Mouse (Mus musculus): Measurements from ENCODE around the gene Eif2b4. TPM values are rescaled to one million over a fixed set of nuclear protein-coding genes. Genes with fewer than 3 reads are reported as not detected.

Eif2b4 gene
- total RNA-seq, 2 experiments from 2014 or later = 39.5 to 49.2 TPM

GRCm38 (mm10) chr5:31181183-31181770, 12.0 kb downstream of the Eif2b4 start:
- DNase-seq (ENCODE audit: low spot score in 2 of 2) = no peak
- intact Hi-C loops (cut with DNase I) = no loop called here

GRCm38 (mm10) chr5:31179766-31180630, 13.2 kb downstream of the Eif2b4 start, which contains the start of the genes Gm29609 and Gtf3c2:
Gene Gm29609, minus strand, starts transcription at chr5:31179911.
Gene Gtf3c2, minus strand, starts transcription at chr5:31180144.
- DNase-seq (ENCODE audit: low spot score in 2 of 2) = peak; percentile 97 to 99
- intact Hi-C loops (cut with DNase I) = no loop called here

- peak; percentile 44 to 53 for DNase-seq (ENCODE audit: low spot score in 2 of 2)
- intact Hi-C loops (cut with DNase I) = no loop called here
These were observed 13.9 kb downstream of the Eif2b4 start for GRCm38 (mm10) chr5:31179301-31179765.

- no peak for DNase-seq (ENCODE audit: low spot score in 2 of 2)
- intact Hi-C loops (cut with DNase I) = no loop called here
These were observed 24.6 kb downstream of the Eif2b4 start for GRCm38 (mm10) chr5:31168630-31169029.

GRCm38 (mm10) chr5:31164878-31165277, 28.4 kb downstream of the Eif2b4 start:
- intact Hi-C loops (cut with DNase I) = no loop called here
- DNase-seq (ENCODE audit: low spot score in 2 of 2) = no peak

GRCm38 (mm10) chr5:31162462-31162861, 30.8 kb downstream of the Eif2b4 start:
- intact Hi-C loops (cut with DNase I) = no loop called here
- no peak for DNase-seq (ENCODE audit: low spot score in 2 of 2)

- intact Hi-C loops (cut with DNase I) = no loop called here
- peak; percentile 77 to 80 for DNase-seq (ENCODE audit: low spot score in 2 of 2)
These were observed 39.1 kb downstream of the Eif2b4 start, which contains the start of gene Mpv17 for GRCm38 (mm10) chr5:31154152-31154553. Gene Mpv17, minus strand, starts transcription at chr5:31154251.

- no peak for DNase-seq (ENCODE audit: low spot score in 2 of 2)
- intact Hi-C loops (cut with DNase I) = no loop called here
These were observed 39.6 kb downstream of the Eif2b4 start for GRCm38 (mm10) chr5:31153516-31154151.

- intact Hi-C loops (cut with DNase I) = no loop called here
These were observed 41.5 kb downstream of the Eif2b4 start for GRCm38 (mm10) chr5:31151746-31152145.

GRCm38 (mm10) chr5:31149781-31150180, 43.4 kb downstream of the Eif2b4 start:
- intact Hi-C loops (cut with DNase I) = no loop called here

More at GRCm38 (mm10) chr5:31151746-31152145, 41.5 kb downstream of the Eif2b4 start:
- DNase-seq (ENCODE audit: low spot score in 2 of 2) = no peak

GRCm38 (mm10) chr5:31138968-31139425, 54.2 kb downstream of the Eif2b4 start:
- intact Hi-C loops (cut with DNase I) = no loop called here
- no peak for DNase-seq (ENCODE audit: low spot score in 2 of 2)

More at GRCm38 (mm10) chr5:31149781-31150180, 43.4 kb downstream of the Eif2b4 start:
- no peak for DNase-seq (ENCODE audit: low spot score in 2 of 2)

GRCm38 (mm10) chr5:31138241-31138967, 54.8 kb downstream of the Eif2b4 start, which contains the start of gene Ucn:
Gene Ucn, minus strand, starts transcription at chr5:31138829.
- DNase-seq (ENCODE audit: low spot score in 2 of 2) = no peak
- intact Hi-C loops (cut with DNase I) = no loop called here

- intact Hi-C loops (cut with DNase I) = no loop called here
These were observed 55.6 kb downstream of the Eif2b4 start for GRCm38 (mm10) chr5:31137658-31138057.

More at GRCm38 (mm10) chr5:31137658-31138057, 55.6 kb downstream of the Eif2b4 start:
- DNase-seq (ENCODE audit: low spot score in 2 of 2) = no peak

Other genes with a start within 250 kb of the Eif2b4 start
- 10 to 100 TPM; 33.2 to 35.3 TPM for gene Cgref1, start 247.8 kb downstream of the Eif2b4 start, total RNA-seq (2021)
- 100 to 1,000 TPM; 122 to 140 TPM for gene Preb, start 233.1 kb downstream of the Eif2b4 start, total RNA-seq (2021)
- under 1 TPM in 1 of 2 experiments, not detected in 1; 0.09 TPM for gene Tcf23, start 224.8 kb downstream of the Eif2b4 start, total RNA-seq (2021)
- gene Atraid, start 145.1 kb downstream of the Eif2b4 start, total RNA-seq (2021) = 10 to 100 TPM; 71.4 to 75.3 TPM
- 10 to 100 TPM; 11.8 to 18.0 TPM for gene Slc5a6, start 144.5 kb downstream of the Eif2b4 start, total RNA-seq (2021)
- 10 to 100 TPM; 17.9 to 19.4 TPM for gene Cad, start 138.7 kb downstream of the Eif2b4 start, total RNA-seq (2021)
- not detected for gene Dnajc5g, start 87.1 kb downstream of the Eif2b4 start, total RNA-seq (2021)
- gene Slc30a3, start 85.2 kb downstream of the Eif2b4 start, total RNA-seq (2021) = 100 to 1,000 TPM; 148 to 193 TPM
- gene Trim54, start 76.7 kb downstream of the Eif2b4 start, total RNA-seq (2021) = 1 to 10 TPM; 1.9 to 2.0 TPM
- gene Ucn, start 54.6 kb downstream of the Eif2b4 start, total RNA-seq (2021) = 1 to 10 TPM; 2.5 to 2.7 TPM
- gene Mpv17, start 39.2 kb downstream of the Eif2b4 start, total RNA-seq (2021) = 10 to 100 TPM; 40.5 to 49.8 TPM
- gene Gm29609, start 13.5 kb downstream of the Eif2b4 start, total RNA-seq (2021) = 1 to 10 TPM; 3.3 TPM
- gene Gtf3c2, start 13.3 kb downstream of the Eif2b4 start, total RNA-seq (2021) = 10 to 100 TPM; 54.9 to 57.2 TPM
- 10 to 100 TPM; 72.2 to 77.1 TPM for gene Snx17, start 203 bp downstream of the Eif2b4 start, total RNA-seq (2021)
- 10 to 100 TPM; 27.2 to 31.1 TPM for gene Zfp513, start 8.9 kb upstream of the Eif2b4 start, total RNA-seq (2021)
- gene Ppm1g, start 27.3 kb upstream of the Eif2b4 start, total RNA-seq (2021) = 10 to 100 TPM; 77.5 to 87.1 TPM
- gene Nrbp1, start 47.4 kb upstream of the Eif2b4 start, total RNA-seq (2021) = 10 to 100 TPM; 72.9 to 75.8 TPM
- gene Gm9970, start 47.8 kb upstream of the Eif2b4 start, total RNA-seq (2021) = not detected
- 1 to 10 TPM; 1.6 to 2.0 TPM for gene Krtcap3, start 58.3 kb upstream of the Eif2b4 start, total RNA-seq (2021)
- gene Ift172, start 97.7 kb upstream of the Eif2b4 start, total RNA-seq (2021) = 10 to 100 TPM; 82.8 to 93.9 TPM
- 100 to 1,000 TPM; 124 to 147 TPM for gene Fndc4, start 102.7 kb upstream of the Eif2b4 start, total RNA-seq (2021)
- under 1 TPM; 0.11 to 0.30 TPM for gene Gckr, start 104.0 kb upstream of the Eif2b4 start, total RNA-seq (2021)